Mouse (Mus musculus) retina, postnatal 1 day (tissue): Measurements from ENCODE around the gene Mab21l3.

Experiments used
- DNase-seq: peaks from one replicate; pipeline ENCODE4 v3.0.0-alpha.2; 2012

Mab21l3 gene

GRCm38 (mm10) chr3:101848816-101849215 is at the start of gene Mab21l3:
Gene Mab21l3, minus strand, starts transcription at chr3:101848959.
- DNase-seq, result no peak

- DNase-seq, result no peak
Observed at GRCm38 (mm10) chr3:101897377-101897974, 48.7 kb upstream of the Mab21l3 start.

GRCm38 (mm10) chr3:101896893-101897292 is 48.1 kb upstream of the Mab21l3 start:
- DNase-seq, result peak; percentile 92

DNA sequence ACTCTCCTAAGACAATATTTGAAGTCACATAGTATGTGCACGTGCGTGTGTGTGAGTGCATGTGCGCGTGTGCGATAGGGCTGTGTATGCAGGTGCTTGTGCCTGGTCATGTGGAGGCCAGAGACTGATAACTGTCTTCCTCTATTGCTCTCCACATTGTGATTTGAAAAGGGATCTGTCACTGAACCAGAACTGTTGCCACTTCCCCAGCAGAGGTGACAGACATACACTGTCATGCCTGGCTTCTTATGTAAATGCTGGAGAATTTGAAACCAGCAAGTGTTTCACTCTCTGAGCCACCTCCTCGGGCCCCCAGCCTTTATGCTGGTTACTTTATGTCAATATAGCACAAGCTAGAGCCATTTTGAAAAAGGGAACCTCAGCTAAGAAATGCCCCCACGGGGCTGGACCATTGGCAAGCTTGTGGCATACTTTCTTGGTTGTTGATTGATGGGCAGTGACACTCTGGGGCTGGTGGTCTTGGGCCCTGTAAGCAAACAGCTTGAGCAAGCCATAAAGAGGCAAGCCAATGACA is 46.7 kb upstream of the Mab21l3 start:
- no peak for DNase-seq

GRCm38 (mm10) chr3:101885591-101885990 is 36.8 kb upstream of the Mab21l3 start:
- peak; percentile 56 for DNase-seq

DNA sequence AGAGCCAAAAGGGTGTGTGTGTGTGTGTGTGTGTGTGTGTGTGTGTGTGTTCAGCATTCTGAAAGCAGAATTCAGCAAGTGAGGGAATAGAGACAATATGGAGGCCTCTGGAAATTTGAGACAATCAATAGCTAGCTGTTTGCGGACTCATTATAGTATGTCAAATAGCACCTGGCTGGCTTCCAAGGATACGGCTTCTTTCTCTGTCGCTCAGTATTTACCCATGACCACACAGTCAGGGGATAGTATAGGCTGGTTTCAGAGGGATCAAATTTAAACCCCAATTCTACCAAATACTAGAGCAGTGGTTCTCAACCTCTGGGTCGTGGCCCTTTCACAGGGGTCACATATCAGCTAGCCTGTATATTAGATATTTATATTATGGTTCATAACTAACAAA is 36.3 kb upstream of the Mab21l3 start:
- peak; percentile 58 for DNase-seq

DNA sequence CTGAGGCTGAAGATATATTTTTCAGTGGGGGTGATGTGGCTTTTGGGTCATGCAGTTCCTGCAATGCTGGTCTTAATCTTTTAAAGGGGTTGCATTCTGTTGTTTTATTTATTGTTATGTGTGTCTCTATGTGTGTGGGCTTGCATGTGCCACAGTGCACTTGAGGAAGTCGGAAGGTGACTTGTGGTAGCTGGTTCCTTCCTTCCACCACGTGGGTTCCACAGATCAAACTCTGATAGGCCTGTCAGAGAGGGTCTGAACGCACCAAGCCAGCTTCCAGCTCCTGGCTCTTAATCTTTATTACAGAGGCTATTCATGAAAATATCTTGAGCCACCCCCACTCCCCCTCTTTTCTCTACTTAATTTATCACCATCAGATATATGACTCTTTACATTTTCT is 35.1 kb upstream of the Mab21l3 start:
- no peak for DNase-seq

DNA sequence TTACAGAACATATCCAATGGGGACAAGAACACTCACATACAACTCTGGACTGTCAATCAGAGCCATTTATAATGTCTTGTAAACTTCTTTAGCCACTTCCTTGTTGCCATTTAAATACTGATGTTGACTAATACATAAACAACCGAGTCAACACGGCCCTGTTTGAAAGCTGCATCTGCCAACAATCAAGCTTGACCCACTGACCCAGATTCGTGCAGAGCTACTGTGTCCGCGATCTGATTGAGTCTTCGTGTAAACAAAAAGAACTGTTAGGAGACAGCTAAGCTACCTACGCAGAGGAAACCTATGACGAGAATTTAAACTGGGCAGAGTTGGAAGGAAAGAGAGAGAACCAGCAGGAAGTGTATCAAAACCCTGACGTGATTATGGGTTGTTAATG is 33.0 kb upstream of the Mab21l3 start:
- DNase-seq, result peak; percentile 91

DNA sequence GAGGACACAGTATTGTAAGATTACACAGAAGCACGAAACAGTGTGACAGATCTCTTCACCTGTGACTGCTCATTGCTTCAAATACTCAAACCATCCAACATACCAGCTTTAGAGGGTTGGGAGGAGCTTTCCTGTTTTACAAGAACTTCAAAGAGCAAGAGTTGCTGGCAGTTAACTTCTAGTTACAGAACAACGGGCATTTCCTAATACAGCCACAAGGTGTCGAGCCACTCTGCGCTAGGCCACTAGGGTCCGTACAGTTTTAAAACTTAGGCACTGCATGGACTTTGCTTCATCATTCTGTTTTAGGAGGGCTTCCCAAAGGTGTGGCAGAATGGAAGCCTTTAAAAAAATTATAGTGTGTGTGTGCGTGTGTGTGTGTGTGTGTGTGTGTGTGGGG is 32.1 kb upstream of the Mab21l3 start:
- DNase-seq, result no peak

DNA sequence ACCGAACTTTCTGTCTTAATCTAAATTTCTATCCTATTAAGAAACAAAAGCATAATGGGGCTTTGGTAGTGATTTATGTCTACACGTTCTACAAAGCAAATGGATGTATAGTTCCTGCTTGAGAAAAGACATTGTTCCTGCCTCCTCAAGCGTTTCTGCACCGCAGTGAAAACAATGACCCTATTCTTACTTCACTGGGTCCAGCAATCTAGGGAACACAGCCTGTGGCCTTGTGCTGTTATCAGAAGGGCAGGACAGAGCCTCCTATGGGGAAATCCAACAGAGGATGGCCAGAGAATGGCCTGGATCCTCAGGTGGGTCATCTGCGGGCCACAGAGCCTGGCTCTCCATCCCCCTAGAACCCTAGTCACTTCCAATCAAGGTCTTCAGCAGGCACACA is 29.4 kb upstream of the Mab21l3 start:
- DNase-seq, result peak; percentile 93

- DNase-seq, result no peak
Observed at GRCm38 (mm10) chr3:101876459-101877285, 27.9 kb upstream of the Mab21l3 start.

- no peak for DNase-seq
Observed at GRCm38 (mm10) chr3:101875258-101875920, 26.6 kb upstream of the Mab21l3 start.

GRCm38 (mm10) chr3:101873061-101873675 is 24.4 kb upstream of the Mab21l3 start:
- no peak for DNase-seq

DNA sequence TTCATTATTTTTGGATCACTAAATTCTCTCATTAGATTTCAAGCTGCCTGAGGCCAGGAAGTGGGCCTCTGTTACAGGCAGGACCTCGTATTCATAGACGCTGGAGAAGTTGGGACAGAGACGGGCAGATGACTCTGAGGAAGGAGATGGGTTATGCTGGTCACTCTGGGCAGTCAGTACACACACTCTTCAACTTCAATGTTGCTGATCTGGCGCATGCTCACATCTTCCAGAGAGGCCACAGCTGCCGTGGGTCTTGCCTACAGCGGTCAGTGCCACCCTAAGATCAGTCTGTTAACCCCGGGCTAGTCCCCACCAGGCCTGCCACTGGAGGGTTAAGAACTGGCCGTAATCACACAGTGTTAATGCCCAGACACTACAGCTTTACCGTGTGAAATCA is 23.2 kb upstream of the Mab21l3 start:
- no peak for DNase-seq

- DNase-seq, result peak; percentile 67
Observed at GRCm38 (mm10) chr3:101867001-101867421, 18.3 kb upstream of the Mab21l3 start.

- DNase-seq, result no peak
Observed at GRCm38 (mm10) chr3:101861856-101862255, 13.1 kb upstream of the Mab21l3 start.

GRCm38 (mm10) chr3:101860151-101860550 is 11.4 kb upstream of the Mab21l3 start:
- DNase-seq, result no peak

DNA sequence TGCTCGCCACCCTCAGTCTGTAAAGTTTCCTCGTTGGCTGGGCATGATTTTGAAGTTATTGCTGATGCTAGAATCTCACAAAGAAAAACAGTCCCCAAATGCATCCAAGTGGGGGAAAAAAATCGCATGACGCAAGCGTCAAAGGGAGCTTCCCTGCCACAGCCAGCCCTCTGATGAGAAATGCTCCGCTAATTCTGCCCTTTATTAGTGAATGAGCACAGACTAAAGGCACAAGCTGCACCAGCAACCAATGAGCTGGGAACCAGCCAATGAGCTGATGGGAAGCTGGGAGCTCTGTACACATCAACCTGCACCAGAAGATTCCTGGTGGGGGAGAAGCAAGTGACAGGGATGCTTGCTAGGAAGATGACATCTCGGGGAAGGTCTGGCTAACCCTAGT is 11.0 kb upstream of the Mab21l3 start:
- peak; percentile 46 for DNase-seq

DNA sequence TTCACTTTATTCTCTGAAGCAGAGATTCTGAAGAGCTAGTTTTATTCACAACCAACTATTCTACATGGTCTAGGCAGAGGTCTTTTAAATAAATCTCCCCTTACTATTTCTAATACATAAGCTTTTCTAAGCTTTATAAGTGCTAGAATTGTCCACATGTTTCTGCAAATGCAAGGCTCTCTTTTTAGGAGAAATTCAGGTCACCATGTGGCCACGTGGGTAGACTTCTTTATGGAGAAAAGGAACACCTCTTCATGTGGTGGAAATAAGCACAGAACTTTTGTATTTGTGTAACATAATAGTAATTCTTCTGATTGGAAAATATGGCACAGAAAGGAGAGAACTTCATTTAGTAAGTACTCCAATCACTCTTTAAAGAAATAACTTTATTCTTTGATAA is 5.3 kb upstream of the Mab21l3 start:
- DNase-seq, result no peak

GRCm38 (mm10) chr3:101851363-101851762 is 2.6 kb upstream of the Mab21l3 start:
- DNase-seq, result no peak

DNA sequence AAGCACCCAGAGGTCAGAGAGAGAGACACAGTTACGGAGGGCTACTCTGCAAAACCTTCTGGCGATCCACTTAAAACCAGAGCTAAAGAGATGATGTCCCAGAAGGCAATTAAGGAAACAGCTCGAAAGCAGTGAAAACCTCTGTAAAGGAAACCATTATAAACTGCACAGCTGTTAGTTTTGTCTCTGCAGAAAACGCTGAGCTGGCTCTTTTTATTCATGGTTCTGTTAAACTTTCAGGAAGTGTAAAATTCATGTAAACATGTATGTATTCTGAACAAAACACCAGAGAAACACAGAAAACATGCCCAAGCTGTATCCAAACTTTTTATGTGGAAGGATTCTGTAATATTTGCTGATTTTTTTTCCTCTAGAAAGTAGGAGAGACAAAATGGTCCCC is 2.7 kb downstream of the Mab21l3 start:
- no peak for DNase-seq

DNA sequence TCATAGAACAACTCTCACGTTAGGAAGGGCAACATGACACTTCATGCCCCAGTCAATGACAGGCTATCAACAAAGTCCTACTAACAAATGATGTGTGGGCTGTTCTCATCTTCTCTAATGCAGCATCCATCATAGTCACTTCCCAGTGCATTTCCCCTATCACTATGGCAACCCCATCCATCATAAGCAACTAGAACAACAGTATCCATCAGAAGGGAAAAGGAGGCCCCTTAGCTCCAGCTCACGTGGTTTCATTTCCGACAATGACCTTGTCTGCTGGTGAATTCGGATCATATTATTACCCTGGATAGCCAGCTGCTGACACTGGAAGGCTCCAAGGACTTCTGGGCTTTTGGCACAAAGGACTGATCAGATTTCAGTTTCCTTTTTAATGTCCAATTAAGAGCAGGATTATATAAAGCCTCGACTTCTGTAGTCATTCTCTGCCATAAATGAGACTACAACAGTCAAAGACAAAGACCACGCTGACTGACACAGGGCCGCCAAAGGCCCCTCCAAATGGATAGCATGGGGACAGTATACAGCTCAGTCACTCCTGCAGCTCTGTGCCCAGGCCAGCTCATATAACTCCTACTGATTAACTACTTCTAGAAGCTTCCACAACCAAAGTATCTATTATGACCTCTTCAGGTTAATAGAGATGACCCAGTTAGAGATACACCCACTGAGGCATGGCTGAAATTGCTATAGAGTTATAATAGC is 6.2 kb downstream of the Mab21l3 start:
- DNase-seq, result no peak

DNA sequence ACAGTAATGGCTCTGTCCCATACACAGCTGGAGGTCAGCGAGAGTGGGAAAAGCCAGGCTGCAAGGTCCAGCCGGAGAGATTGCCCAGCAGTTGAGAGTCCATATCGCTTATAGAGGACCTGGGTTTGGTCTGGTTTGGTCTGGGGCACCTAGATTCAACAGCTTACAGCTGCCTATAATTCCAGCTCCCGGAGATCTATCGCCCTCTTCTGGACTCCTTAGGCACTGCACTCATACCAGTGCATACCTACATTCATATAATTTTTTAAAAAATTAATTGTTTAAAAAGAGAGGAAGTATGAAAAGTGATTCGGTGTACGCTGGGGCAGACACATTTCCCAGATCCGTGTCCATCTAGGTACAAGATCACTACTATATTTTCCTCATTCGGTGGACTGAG is 9.4 kb downstream of the Mab21l3 start:
- no peak for DNase-seq
